Mouse (Mus musculus): Measurements from ENCODE around the gene Cypt15.
"Not testable (repeated sequence)": the region's sequence is repeated elsewhere in the genome, so short reads cannot be mapped to it uniquely, and the experiment has no call there.

The Cypt15 gene

DNA sequence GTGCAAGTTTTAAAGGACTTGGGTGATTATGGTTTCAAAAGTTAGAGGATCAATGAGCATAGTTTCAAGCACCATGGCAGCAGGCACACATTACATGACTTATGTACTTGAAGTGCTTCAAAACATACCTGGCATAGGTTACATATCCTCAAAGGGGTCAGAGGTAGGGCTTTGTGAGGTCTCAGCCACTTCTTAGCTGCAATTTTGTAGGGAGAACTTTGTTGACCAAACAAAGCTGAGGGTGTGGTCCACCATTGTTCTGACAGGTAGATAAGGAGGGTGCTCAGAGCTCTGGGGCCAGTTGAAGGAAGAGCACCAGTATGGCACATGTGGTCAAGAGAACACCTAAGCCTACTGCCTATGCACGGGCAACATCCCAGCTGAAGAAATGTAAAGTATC is at the start of gene Cypt15:
Cypt15 (plus strand) TSS at position 301 of the 400 bp plus-strand sequence.
- not testable (repeated sequence) for DNase-seq (ENCODE audit: low spot score in 2 of 2)

DNA sequence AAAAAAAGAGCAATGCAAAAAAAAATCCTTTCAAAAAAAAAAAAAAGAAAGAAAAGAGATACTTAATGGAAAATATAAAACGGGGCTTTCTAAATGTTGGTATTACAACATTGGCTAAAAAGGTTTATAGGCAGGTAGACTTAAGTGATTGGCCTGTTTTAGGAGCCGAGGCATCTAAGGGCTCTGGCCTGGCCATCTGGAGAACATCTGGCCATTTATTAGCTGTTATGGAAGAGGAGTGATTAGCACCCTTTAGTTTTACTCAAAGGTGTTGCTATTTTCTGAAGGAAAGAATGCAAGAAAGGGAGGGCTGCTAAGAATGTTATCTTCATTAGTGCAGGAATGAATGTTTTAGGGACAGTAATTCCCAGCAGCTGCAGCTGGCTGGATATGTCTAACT is 24.9 kb downstream of the Cypt15 start:
- no peak for DNase-seq (ENCODE audit: low spot score in 2 of 2)

- peak in 1 of 2 experiments; percentile 10 for DNase-seq (ENCODE audit: low spot score in 2 of 2)
Measured at GRCm38 (mm10) chrX:39378830-39379229, 32.8 kb downstream of the Cypt15 start.

DNA sequence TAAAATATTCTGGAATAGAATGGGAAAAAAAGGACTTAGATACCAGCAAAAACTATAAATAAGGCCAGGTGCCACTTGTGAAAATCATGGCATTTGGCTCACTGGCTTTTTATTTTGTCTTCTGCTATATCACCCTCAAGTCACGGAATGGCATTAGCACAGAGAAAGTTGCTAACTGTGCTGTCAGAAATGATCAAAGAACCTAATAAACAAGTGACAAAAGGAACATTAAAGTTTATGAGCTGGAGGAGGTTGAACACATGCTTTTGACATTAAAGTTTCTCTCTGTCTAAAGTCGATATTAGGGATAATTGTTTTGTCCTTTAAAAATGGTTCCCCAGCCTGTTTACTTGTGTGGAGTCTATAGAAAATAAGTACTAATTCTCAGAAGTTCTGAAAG is 37.7 kb downstream of the Cypt15 start:
- no peak for DNase-seq (ENCODE audit: low spot score in 2 of 2)
